Mouse (Mus musculus) G1E (cell line): Measurements from ENCODE around the gene Mertk.

Experiments used
- CTCF ChIP-seq: IDR thresholded peaks from 2 replicates; pipeline ENCODE4 v1.5.1; 2012; ENCODE audit warnings: low read depth, low read length, inconsistent platforms, mixed read lengths
- POLR2AphosphoS5 ChIP-seq: IDR thresholded peaks from 2 replicates; pipeline ENCODE4 v1.6.1; 2012; ENCODE audit warnings: low read depth, low read length, inconsistent platforms; ENCODE audit not compliant: insufficient replicate concordance

DNA sequence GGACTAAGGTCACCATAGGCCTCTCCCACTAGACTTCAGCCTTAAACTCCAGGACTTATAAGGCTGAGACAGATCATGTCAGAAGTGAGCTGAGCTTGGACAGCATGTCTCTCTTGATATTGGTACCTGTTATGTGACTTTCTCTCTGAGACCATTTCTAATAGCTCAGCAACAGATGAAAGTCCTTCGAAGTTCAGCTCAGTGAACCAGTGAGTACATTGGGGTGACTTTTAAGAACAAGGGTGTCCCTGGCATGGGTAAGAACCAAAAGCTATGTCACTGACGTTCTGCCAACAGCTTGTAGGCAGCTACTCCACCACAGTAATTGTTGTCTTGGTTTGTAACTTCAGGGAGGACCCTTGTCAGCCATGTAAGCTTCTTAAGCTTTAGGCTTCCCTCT, 121.9 kb downstream of the Mertk start:
- TF ChIP-seq CTCF (no peak), POLR2AphosphoS5 (no peak)
